Mouse (Mus musculus): ENCODE results near the gene Btbd19. TPM values are rescaled to one million over a fixed set of nuclear protein-coding genes. Genes with fewer than 3 reads are reported as not detected.

Gene Btbd19
- total RNA-seq, 2 experiments from 2014 or later: 11.8 to 12.4 TPM

GRCm38 (mm10) chr4:117120445-117121414 is 4.8 kb downstream of the Btbd19 start:
- peak; percentile 93 to 97 for DNase-seq (ENCODE audit: low spot score in 2 of 2)
- intact Hi-C loops (cut with DNase I): loop anchor here (2.0 kb wide), 1 partner anchor 126 kb away; the partner anchor contains the start of genes Hectd3 and Urod

- intact Hi-C loops (cut with DNase I): loop anchor here (2.0 kb wide), 1 partner anchor 125 kb away; the partner anchor contains the start of genes Hectd3 and Urod
- DNase-seq (ENCODE audit: low spot score in 2 of 2): no peak
These were observed 5.5 kb downstream of the Btbd19 start for GRCm38 (mm10) chr4:117120052-117120444.

- intact Hi-C loops (cut with DNase I): loop anchor here (2.0 kb wide), 1 partner anchor 125 kb away; the partner anchor contains the start of genes Hectd3 and Urod
- no peak for DNase-seq (ENCODE audit: low spot score in 2 of 2)
These were observed 5.9 kb downstream of the Btbd19 start for GRCm38 (mm10) chr4:117119636-117120035.

- intact Hi-C loops (cut with DNase I): no loop called here
- no peak for DNase-seq (ENCODE audit: low spot score in 2 of 2)
These were observed 7.6 kb downstream of the Btbd19 start for GRCm38 (mm10) chr4:117117931-117118330.

- DNase-seq (ENCODE audit: low spot score in 2 of 2): no peak
- intact Hi-C loops (cut with DNase I): no loop called here
These were observed 9.9 kb downstream of the Btbd19 start for GRCm38 (mm10) chr4:117115592-117115991.

- no peak for DNase-seq (ENCODE audit: low spot score in 2 of 2)
- intact Hi-C loops (cut with DNase I): no loop called here
These were observed 12.3 kb downstream of the Btbd19 start for GRCm38 (mm10) chr4:117113237-117113636.

GRCm38 (mm10) chr4:117110985-117111384 is 14.5 kb downstream of the Btbd19 start:
- intact Hi-C loops (cut with DNase I): no loop called here
- DNase-seq (ENCODE audit: low spot score in 2 of 2): no peak

- no peak for DNase-seq (ENCODE audit: low spot score in 2 of 2)
- intact Hi-C loops (cut with DNase I): no loop called here
These were observed 15.3 kb downstream of the Btbd19 start for GRCm38 (mm10) chr4:117110249-117110648.

- intact Hi-C loops (cut with DNase I): no loop called here
- DNase-seq (ENCODE audit: low spot score in 2 of 2): no peak
These were observed 16.2 kb downstream of the Btbd19 start for GRCm38 (mm10) chr4:117109330-117109729.

- no peak for DNase-seq (ENCODE audit: low spot score in 2 of 2)
These were observed 17.0 kb downstream of the Btbd19 start for GRCm38 (mm10) chr4:117108524-117108849.

GRCm38 (mm10) chr4:117107813-117108523 is 17.6 kb downstream of the Btbd19 start:
- intact Hi-C loops (cut with DNase I): no loop called here
- DNase-seq (ENCODE audit: low spot score in 2 of 2): no peak

More at GRCm38 (mm10) chr4:117108524-117108849, 17.0 kb downstream of the Btbd19 start:
- intact Hi-C loops (cut with DNase I): no loop called here

GRCm38 (mm10) chr4:117105127-117105526 is 20.4 kb downstream of the Btbd19 start:
- intact Hi-C loops (cut with DNase I): no loop called here
- DNase-seq (ENCODE audit: low spot score in 2 of 2): no peak

GRCm38 (mm10) chr4:117104672-117105071 is 20.9 kb downstream of the Btbd19 start:
- DNase-seq (ENCODE audit: low spot score in 2 of 2): no peak
- intact Hi-C loops (cut with DNase I): no loop called here

GRCm38 (mm10) chr4:117101218-117101617 is 24.3 kb downstream of the Btbd19 start:
- intact Hi-C loops (cut with DNase I): no loop called here
- no peak for DNase-seq (ENCODE audit: low spot score in 2 of 2)

GRCm38 (mm10) chr4:117100036-117100435 is 25.5 kb downstream of the Btbd19 start:
- intact Hi-C loops (cut with DNase I): no loop called here
- no peak for DNase-seq (ENCODE audit: low spot score in 2 of 2)

GRCm38 (mm10) chr4:117098764-117099036 is 26.8 kb downstream of the Btbd19 start:
- intact Hi-C loops (cut with DNase I): no loop called here
- DNase-seq (ENCODE audit: low spot score in 2 of 2): no peak

- DNase-seq (ENCODE audit: low spot score in 2 of 2): no peak
- intact Hi-C loops (cut with DNase I): no loop called here
These were observed 27.4 kb downstream of the Btbd19 start for GRCm38 (mm10) chr4:117097969-117098763.

- no peak for DNase-seq (ENCODE audit: low spot score in 2 of 2)
- intact Hi-C loops (cut with DNase I): no loop called here
These were observed 28.9 kb downstream of the Btbd19 start for GRCm38 (mm10) chr4:117096666-117097065.

GRCm38 (mm10) chr4:117095551-117096452 is 29.7 kb downstream of the Btbd19 start, which contains the start of gene Ptch2:
Gene Ptch2, plus strand, starts transcription at chr4:117096075.
- intact Hi-C loops (cut with DNase I): no loop called here
- DNase-seq (ENCODE audit: low spot score in 2 of 2): peak; percentile 52 to 65

All from left cerebral cortex, postnatal 14 days (tissue).